31 mouse cellular contexts compared by ENCODE assay signal in genomic region chr4:102520669-102521261, GRCm38 (mm10).
DNase-seq lines count a peak whose midpoint lies in the region; ATAC-seq and TF ChIP-seq lines count a peak whose summit lies in the region.
"Had no signal": no experiment of that assay in that cellular context is flagged by ENCODE, and none has a peak within 500 bp of the region (broad histone marks: within the 10 kb centered on the region; RNA-seq: fewer than 3 reads in every experiment).

No protein-coding gene starts in this region.

- no peak overlapping the region for H3K4me3 ChIP-seq in kidney, postnatal 0 days (replicated peaks; ENCODE audit: low read depth, low read length)
- H3K4me3 ChIP-seq: embryonic facial prominence, embryonic 10.5 days; embryonic facial prominence, embryonic 15.5 days; forebrain, embryonic 12.5 days; heart, embryonic 10.5 days; hindbrain, embryonic 12.5 days; limb, embryonic 10.5 days; limb, embryonic 15.5 days; megakaryocyte, embryonic 14.5 days; midbrain, embryonic 12.5 days had no signal

- 44% methylated on average over 8 of the region's 8 CpGs for WGBS in kidney, postnatal 0 days

- no peaks in the 10 kb centered on the region for H3K36me3 ChIP-seq in kidney, postnatal 0 days (ENCODE audit: insufficient read depth, low read length)
- H3K36me3 ChIP-seq: embryonic facial prominence, embryonic 10.5 days; embryonic facial prominence, embryonic 15.5 days; forebrain, embryonic 12.5 days; heart, embryonic 10.5 days; hindbrain, embryonic 12.5 days; limb, embryonic 10.5 days; limb, embryonic 15.5 days; midbrain, embryonic 12.5 days had no signal

- no peak overlapping the region for H3K9ac ChIP-seq in kidney, postnatal 0 days (ENCODE audit: low read depth, low read length)
- H3K9ac ChIP-seq: embryonic facial prominence, embryonic 15.5 days; forebrain, embryonic 12.5 days; forebrain, postnatal 0 days; hindbrain, embryonic 12.5 days; limb, embryonic 15.5 days; midbrain, embryonic 12.5 days had no signal

- 0 out of 2 replicates have a peak, but pooled peaks cover 3% of the 10 kb centered on the region for H3K4me1 ChIP-seq in kidney, postnatal 0 days (replicated peaks; ENCODE audit: insufficient read depth, low read length)
- H3K4me1 ChIP-seq: embryonic facial prominence, embryonic 10.5 days; embryonic facial prominence, embryonic 15.5 days; hindbrain, embryonic 12.5 days; limb, embryonic 10.5 days had no signal

- H3K9me3 ChIP-seq in kidney, postnatal 0 days (replicated peaks; ENCODE audit: low read length), result no peaks in the 10 kb centered on the region
- H3K9me3 ChIP-seq: embryonic facial prominence, embryonic 10.5 days; embryonic facial prominence, embryonic 15.5 days; forebrain, embryonic 12.5 days; heart, embryonic 10.5 days; hindbrain, embryonic 12.5 days; limb, embryonic 10.5 days; limb, embryonic 15.5 days; megakaryocyte, embryonic 14.5 days; midbrain, embryonic 12.5 days had no signal

- no peak overlapping the region for H3K27ac ChIP-seq in kidney, postnatal 0 days
- H3K27ac ChIP-seq: embryonic facial prominence, embryonic 10.5 days; embryonic facial prominence, embryonic 15.5 days; forebrain, embryonic 12.5 days; heart, embryonic 10.5 days; hindbrain, embryonic 12.5 days; hindbrain, postnatal 0 days; limb, embryonic 10.5 days; limb, embryonic 15.5 days; midbrain, embryonic 12.5 days; stomach, postnatal 0 days had no signal

- H3K27me3 ChIP-seq in kidney, postnatal 0 days (ENCODE audit: insufficient read depth, low read length), result no peaks in the 10 kb centered on the region
- H3K27me3 ChIP-seq: embryonic facial prominence, embryonic 15.5 days; forebrain, embryonic 12.5 days; hindbrain, embryonic 12.5 days; limb, embryonic 15.5 days; megakaryocyte, embryonic 14.5 days; midbrain, embryonic 12.5 days had no signal

- no peak for DNase-seq in kidney, postnatal 0 days (ENCODE audit: low spot score)
- DNase-seq in kidney, adult 9 months, result no peak
- DNase-seq in CD4-positive helper T cell, adult 2 months (ENCODE audit: low read depth, low spot score), result peak; percentile 61
- DNase-seq in right cerebral cortex, postnatal 4 days, result no peak
- DNase-seq in thymus, postnatal 25 days, result no peak
- DNase-seq: adrenal gland, adult 2 months; adrenal gland, postnatal 36 days; cerebellum, adult 8-10 months; cerebellum, postnatal 25 days; forebrain, postnatal 0 days; gastrocnemius, postnatal 10 days; heart, postnatal 36 days; kidney, postnatal 10 days; layer of hippocampus, adult 9-11 months; lung, postnatal 4 days; thymus, adult 2 months had no signal

- 0 out of 2 replicates have a peak, but pooled peaks have one; percentile 40 for ATAC-seq in kidney, postnatal 0 days (replicated peaks; ENCODE audit: low FRiP score, low read depth)
- peak; percentile 59 for ATAC-seq in CD4-positive, CD25-positive, alpha-beta regulatory T cell, adult 4 months
- peak; percentile 57; the same call in 1 of the 2 replicates for ATAC-seq in monocyte, adult 5-6 weeks (replicated peaks; ENCODE audit: insufficient number of reproducible peaks, low FRiP score, low TSS enrichment, poor library complexity, severe bottlenecking)
- ATAC-seq: forebrain, postnatal 0 days; hindbrain, postnatal 0 days; intestine, postnatal 0 days; lung, postnatal 0 days had no signal

- no peak overlapping the region for H3K4me2 ChIP-seq in kidney, postnatal 0 days (ENCODE audit: low read length)
- H3K4me2 ChIP-seq: embryonic facial prominence, embryonic 15.5 days; forebrain, embryonic 12.5 days; hindbrain, embryonic 12.5 days; limb, embryonic 15.5 days; midbrain, embryonic 12.5 days had no signal

- TF ChIP-seq CTCF in kidney, postnatal 0 days (IDR thresholded peaks at IDR 0.05; ENCODE audit: low read depth), result no peak
